Mouse (Mus musculus) embryonic facial prominence, embryonic 13.5 days (tissue): ENCODE measurements around the gene Tlnrd1. TPM values are rescaled to one million over a fixed set of nuclear protein-coding genes. Genes with fewer than 3 reads are reported as not detected.
"Not testable (repeated sequence)": the region's sequence is repeated elsewhere in the genome, so short reads cannot be mapped to it uniquely, and the experiment has no call there.

ENCODE experiments used
- ATAC-seq: fragments of 200-750 bp; cut with Nextera tagmentation; 2 replicates; pipeline ENCODE4 v1.8.0; 2017; ENCODE audit warnings: low read depth; ENCODE audit not compliant: insufficient number of reproducible peaks, insufficient read depth, low FRiP score, low TSS enrichment
- H3K27ac ChIP-seq: fragments of 300-500 bp; sonication (generic); 2 replicates; pipeline ENCODE4 v1.5.1; 2015; ENCODE audit warnings: moderate library complexity, mild to moderate bottlenecking, inconsistent platforms
- H3K27me3 ChIP-seq: fragments of 300-500 bp; sonication (generic); 2 replicates; pipeline ENCODE4 v1.6.1; 2015; ENCODE audit warnings: mild to moderate bottlenecking, inconsistent platforms
- H3K36me3 ChIP-seq: fragments of 300-500 bp; sonication (generic); 2 replicates; pipeline ENCODE4 v1.6.1; 2015; ENCODE audit warnings: mild to moderate bottlenecking, inconsistent platforms
- H3K4me1 ChIP-seq: fragments of 300-500 bp; sonication (generic); 2 replicates; pipeline ENCODE4 v1.6.1; 2015; ENCODE audit warnings: inconsistent platforms
- H3K4me2 ChIP-seq: fragments of 300-500 bp; sonication (generic); 2 replicates; pipeline ENCODE4 v1.6.1; 2015; ENCODE audit warnings: moderate library complexity, mild to moderate bottlenecking, inconsistent platforms
- H3K4me3 ChIP-seq: fragments of 300-500 bp; sonication (generic); 2 replicates; pipeline ENCODE4 v1.5.1; 2015; ENCODE audit warnings: mild to moderate bottlenecking, inconsistent platforms
- H3K9ac ChIP-seq: fragments of 300-500 bp; sonication (generic); 2 replicates; pipeline ENCODE4 v1.6.1; 2015; ENCODE audit warnings: mild to moderate bottlenecking, inconsistent platforms
- H3K9me3 ChIP-seq: fragments of 300-500 bp; sonication (generic); 2 replicates; pipeline ENCODE4 v1.6.1; 2016; ENCODE audit warnings: inconsistent platforms
- WGBS: fragments of 180-500 bp; shearing (Covaris S2); methylation state at CpG from one replicate; pipeline ENCODE4 v1.1.7; 2015; ENCODE audit warnings: mixed read lengths; 5-methylcytosine and 5-hydroxymethylcytosine counted together
- polyA plus RNA-seq: library from polyadenylated mRNA; unstranded; fragments of >200 nt; fragmentation: Nextera tagmentation; extraction: Ambion mirVana; gene quantifications from 2 replicates; pipeline ENCODE4 v1.2.1, GENCODE M21; 2015

Tlnrd1 gene
- polyA plus RNA-seq, 1 experiment from 2014 or later = 14.0 TPM

GRCm38 (mm10) chr7:83898267-83898666, 14.2 kb upstream of the Tlnrd1 start:
- Histone ChIP-seq H3K4me1 (peaks cover 12% of the 10 kb centered on the region), H3K4me2 (no peak overlapping the region), H3K27ac (no peak overlapping the region), H3K9ac (no peak overlapping the region), H3K36me3 (peaks cover 62% of the 10 kb centered on the region), H3K4me3 (no peak overlapping the region), H3K9me3 (no peaks in the 10 kb centered on the region), H3K27me3 (no peaks in the 10 kb centered on the region)
- no peak for ATAC-seq
- 88% methylated on average over 11 of the region's 11 CpGs for WGBS

- H3K27me3 ChIP-seq = no peaks in the 10 kb centered on the region
- no peak overlapping the region for H3K27ac ChIP-seq
- WGBS = 91% methylated on average over 5 of the region's 5 CpGs
- no peaks in the 10 kb centered on the region for H3K9me3 ChIP-seq
- no peak for ATAC-seq
- peaks cover 18% of the 10 kb centered on the region for H3K4me1 ChIP-seq
- H3K4me2 ChIP-seq = no peak overlapping the region
- no peak overlapping the region for H3K4me3 ChIP-seq
- H3K36me3 ChIP-seq = peaks cover 56% of the 10 kb centered on the region
- no peak overlapping the region for H3K9ac ChIP-seq
These were observed 12.1 kb upstream of the Tlnrd1 start for GRCm38 (mm10) chr7:83896077-83896740.

- ATAC-seq = no peak
- Histone ChIP-seq H3K9me3 (no peaks in the 10 kb centered on the region), H3K9ac (no peak overlapping the region), H3K4me1 (peaks cover 18% of the 10 kb centered on the region), H3K27ac (no peak overlapping the region), H3K4me3 (no peak overlapping the region), H3K27me3 (no peaks in the 10 kb centered on the region), H3K4me2 (no peak overlapping the region), H3K36me3 (peaks cover 38% of the 10 kb centered on the region)
- 93% methylated on average over 1 of the region's 1 CpGs for WGBS
These were observed 10.2 kb upstream of the Tlnrd1 start for GRCm38 (mm10) chr7:83894348-83894747.

- ATAC-seq = peak; percentile 45
- Histone ChIP-seq H3K9ac (peak overlapping the region; percentile 87), H3K27ac (peak overlapping the region; percentile 90), H3K4me1 (peaks cover 18% of the 10 kb centered on the region), H3K36me3 (peaks cover 17% of the 10 kb centered on the region), H3K9me3 (no peaks in the 10 kb centered on the region), H3K4me3 (peak overlapping the region; percentile 79), H3K4me2 (peak overlapping the region; percentile 77), H3K27me3 (no peaks in the 10 kb centered on the region)
- WGBS = 0% methylated on average over 21 of the region's 21 CpGs
These were observed 8.2 kb upstream of the Tlnrd1 start for GRCm38 (mm10) chr7:83892333-83892669.

- Histone ChIP-seq H3K36me3 (peaks cover 13% of the 10 kb centered on the region), H3K4me3 (peak overlapping the region; percentile 79), H3K27ac (peak overlapping the region; percentile 90), H3K4me1 (peaks cover 18% of the 10 kb centered on the region), H3K27me3 (no peaks in the 10 kb centered on the region), H3K9ac (peak overlapping the region; percentile 87), H3K9me3 (no peaks in the 10 kb centered on the region), H3K4me2 (peak overlapping the region; percentile 77)
- ATAC-seq = peak; percentile 94
- WGBS = 3% methylated on average over 44 of the region's 44 CpGs
These were observed 7.6 kb upstream of the Tlnrd1 start for GRCm38 (mm10) chr7:83891433-83892332.

GRCm38 (mm10) chr7:83889946-83890345, 5.8 kb upstream of the Tlnrd1 start:
- not testable (repeated sequence) for ATAC-seq, H3K9ac ChIP-seq, H3K36me3 ChIP-seq, H3K4me2 ChIP-seq, H3K9me3 ChIP-seq, H3K27me3 ChIP-seq, H3K4me3 ChIP-seq, H3K27ac ChIP-seq
- 78% methylated on average over 5 of the region's 5 CpGs for WGBS
- peaks cover 21% of the 10 kb centered on the region for H3K4me1 ChIP-seq

GRCm38 (mm10) chr7:83889383-83889782, 5.3 kb upstream of the Tlnrd1 start:
- Histone ChIP-seq H3K36me3 (no peaks in the 10 kb centered on the region), H3K9ac (no peak overlapping the region), H3K4me3 (no peak overlapping the region), H3K27ac (no peak overlapping the region), H3K4me2 (no peak overlapping the region), H3K27me3 (no peaks in the 10 kb centered on the region), H3K4me1 (peaks cover 23% of the 10 kb centered on the region), H3K9me3 (no peaks in the 10 kb centered on the region)
- 36% methylated on average over 3 of the region's 3 CpGs for WGBS
- ATAC-seq = no peak

- no peaks in the 10 kb centered on the region for H3K27me3 ChIP-seq
- H3K9ac ChIP-seq = no peak overlapping the region
- H3K36me3 ChIP-seq = peaks cover 7% of the 10 kb centered on the region
- H3K4me3 ChIP-seq = no peak overlapping the region
- no peaks in the 10 kb centered on the region for H3K9me3 ChIP-seq
- no peak for ATAC-seq
- peaks cover 22% of the 10 kb centered on the region for H3K4me1 ChIP-seq
- H3K4me2 ChIP-seq = no peak overlapping the region
- no peak overlapping the region for H3K27ac ChIP-seq
- 94% methylated on average over 6 of the region's 6 CpGs for WGBS
These were observed 2.4 kb upstream of the Tlnrd1 start for GRCm38 (mm10) chr7:83886366-83887129.

- Histone ChIP-seq H3K9me3 (no peaks in the 10 kb centered on the region), H3K9ac (no peak overlapping the region), H3K4me3 (no peak overlapping the region), H3K27ac (no peak overlapping the region), H3K4me2 (no peak overlapping the region), H3K4me1 (peaks cover 29% of the 10 kb centered on the region), H3K27me3 (no peaks in the 10 kb centered on the region), H3K36me3 (peaks cover 7% of the 10 kb centered on the region)
- no peak for ATAC-seq
- 87% methylated on average over 4 of the region's 4 CpGs for WGBS
These were observed 1.7 kb upstream of the Tlnrd1 start for GRCm38 (mm10) chr7:83885835-83886234.

- H3K4me3 ChIP-seq = peak overlapping the region; percentile 91
- H3K4me1 ChIP-seq = peaks cover 38% of the 10 kb centered on the region
- H3K27me3 ChIP-seq = no peaks in the 10 kb centered on the region
- H3K9me3 ChIP-seq = no peaks in the 10 kb centered on the region
- ATAC-seq = no peak
- H3K9ac ChIP-seq = peak overlapping the region; percentile 92
- whole genome bisulfite sequencing = 36% methylated on average over 6 of the region's 6 CpGs
- peaks cover 7% of the 10 kb centered on the region for H3K36me3 ChIP-seq
- H3K27ac ChIP-seq = peak overlapping the region; percentile 95
- H3K4me2 ChIP-seq = peak overlapping the region; percentile 93
These were observed 922 bp upstream of the Tlnrd1 start for GRCm38 (mm10) chr7:83884921-83885532.
